Mouse (Mus musculus): ENCODE measurements around the gene Olfr1497. TPM values are rescaled to one million over a fixed set of nuclear protein-coding genes. Genes with fewer than 3 reads are reported as not detected.

The Olfr1497 gene
- polyA plus RNA-seq (2015; fragmentation: Nextera tagmentation; extraction: Ambion mirVana), result not detected in 2 replicates

GRCm38 (mm10) chr19:13798102-13798501 is at the start of gene Olfr1497:
Gene Olfr1497, minus strand, starts transcription at chr19:13798202.

GRCm38 (mm10) chr19:13830388-13830787 is 32.4 kb upstream of the Olfr1497 start, which contains the start of gene Olfr1500:
Gene Olfr1500, minus strand, starts transcription at chr19:13830488.

GRCm38 (mm10) chr19:13819347-13819746 is 21.3 kb upstream of the Olfr1497 start, which contains the start of gene Olfr1499:
Gene Olfr1499, minus strand, starts transcription at chr19:13819447.

DNA sequence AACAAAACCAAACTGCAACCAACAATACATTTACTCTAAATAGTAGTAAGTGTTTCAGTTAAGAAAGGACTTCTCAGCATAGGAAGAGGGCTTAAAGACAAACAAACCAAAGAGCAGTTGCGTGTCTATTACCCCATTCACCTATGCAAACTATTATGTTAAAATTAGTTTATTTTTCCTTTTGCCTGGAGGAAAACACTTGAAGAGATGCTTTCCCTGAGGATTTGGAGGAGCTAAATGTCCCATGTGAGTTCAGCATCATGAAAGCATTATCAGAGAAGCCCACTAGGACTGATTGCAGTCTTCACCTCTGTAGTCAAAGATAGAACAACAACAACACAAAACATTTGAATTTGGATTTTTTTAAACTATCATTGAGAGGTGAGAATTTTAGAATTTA is 20.4 kb downstream of the Olfr1497 start, which contains the start of gene Olfr1496:
Gene Olfr1496, plus strand, starts transcription at position 301 of the 400 bp plus-strand sequence.

GRCm38 (mm10) chr19:13764306-13764705 is 33.7 kb downstream of the Olfr1497 start, which contains the start of gene Olfr1495:
Gene Olfr1495, plus strand, starts transcription at chr19:13764606.

Other genes with a start within 250 kb of the Olfr1497 start
- not detected in 2 replicates for gene Olfr1484, start 214.7 kb downstream of the Olfr1497 start, polyA plus RNA-seq (2015; fragmentation: Nextera tagmentation; extraction: Ambion mirVana)
- gene Olfr1487, start 180.8 kb downstream of the Olfr1497 start, polyA plus RNA-seq (2015; fragmentation: Nextera tagmentation; extraction: Ambion mirVana), result not detected in 2 replicates
- not detected in 2 replicates for gene Olfr1489, start 166.6 kb downstream of the Olfr1497 start, polyA plus RNA-seq (2015; fragmentation: Nextera tagmentation; extraction: Ambion mirVana)
- not detected in 2 replicates for gene Olfr1490, start 147.1 kb downstream of the Olfr1497 start, polyA plus RNA-seq (2015; fragmentation: Nextera tagmentation; extraction: Ambion mirVana)
- not detected in 2 replicates for gene Olfr1491, start 100.9 kb downstream of the Olfr1497 start, polyA plus RNA-seq (2015; fragmentation: Nextera tagmentation; extraction: Ambion mirVana)
- not detected in 2 replicates for gene Olfr1493-ps1, start 74.9 kb downstream of the Olfr1497 start, polyA plus RNA-seq (2015; fragmentation: Nextera tagmentation; extraction: Ambion mirVana)
- gene Olfr1494, start 58.5 kb downstream of the Olfr1497 start, polyA plus RNA-seq (2015; fragmentation: Nextera tagmentation; extraction: Ambion mirVana), result not detected in 2 replicates
- gene Olfr1495, start 33.6 kb downstream of the Olfr1497 start, polyA plus RNA-seq (2015; fragmentation: Nextera tagmentation; extraction: Ambion mirVana), result not detected in 2 replicates
- gene Olfr1496, start 20.3 kb downstream of the Olfr1497 start, polyA plus RNA-seq (2015; fragmentation: Nextera tagmentation; extraction: Ambion mirVana), result not detected in 2 replicates
- not detected in 2 replicates for gene Olfr1499, start 21.2 kb upstream of the Olfr1497 start, polyA plus RNA-seq (2015; fragmentation: Nextera tagmentation; extraction: Ambion mirVana)
- gene Olfr1500, start 32.3 kb upstream of the Olfr1497 start, polyA plus RNA-seq (2015; fragmentation: Nextera tagmentation; extraction: Ambion mirVana), result not detected in 2 replicates
- gene Olfr1501, start 52.5 kb upstream of the Olfr1497 start, polyA plus RNA-seq (2015; fragmentation: Nextera tagmentation; extraction: Ambion mirVana), result not detected in 2 replicates
- gene Olfr1502, start 63.6 kb upstream of the Olfr1497 start, polyA plus RNA-seq (2015; fragmentation: Nextera tagmentation; extraction: Ambion mirVana), result not detected in 2 replicates
- not detected in 2 replicates for gene Olfr1504, start 99.7 kb upstream of the Olfr1497 start, polyA plus RNA-seq (2015; fragmentation: Nextera tagmentation; extraction: Ambion mirVana)
- not detected in 2 replicates for gene Olfr1505, start 115.3 kb upstream of the Olfr1497 start, polyA plus RNA-seq (2015; fragmentation: Nextera tagmentation; extraction: Ambion mirVana)